Mouse (Mus musculus): ENCODE data around the gene Prkcz.

DNA sequence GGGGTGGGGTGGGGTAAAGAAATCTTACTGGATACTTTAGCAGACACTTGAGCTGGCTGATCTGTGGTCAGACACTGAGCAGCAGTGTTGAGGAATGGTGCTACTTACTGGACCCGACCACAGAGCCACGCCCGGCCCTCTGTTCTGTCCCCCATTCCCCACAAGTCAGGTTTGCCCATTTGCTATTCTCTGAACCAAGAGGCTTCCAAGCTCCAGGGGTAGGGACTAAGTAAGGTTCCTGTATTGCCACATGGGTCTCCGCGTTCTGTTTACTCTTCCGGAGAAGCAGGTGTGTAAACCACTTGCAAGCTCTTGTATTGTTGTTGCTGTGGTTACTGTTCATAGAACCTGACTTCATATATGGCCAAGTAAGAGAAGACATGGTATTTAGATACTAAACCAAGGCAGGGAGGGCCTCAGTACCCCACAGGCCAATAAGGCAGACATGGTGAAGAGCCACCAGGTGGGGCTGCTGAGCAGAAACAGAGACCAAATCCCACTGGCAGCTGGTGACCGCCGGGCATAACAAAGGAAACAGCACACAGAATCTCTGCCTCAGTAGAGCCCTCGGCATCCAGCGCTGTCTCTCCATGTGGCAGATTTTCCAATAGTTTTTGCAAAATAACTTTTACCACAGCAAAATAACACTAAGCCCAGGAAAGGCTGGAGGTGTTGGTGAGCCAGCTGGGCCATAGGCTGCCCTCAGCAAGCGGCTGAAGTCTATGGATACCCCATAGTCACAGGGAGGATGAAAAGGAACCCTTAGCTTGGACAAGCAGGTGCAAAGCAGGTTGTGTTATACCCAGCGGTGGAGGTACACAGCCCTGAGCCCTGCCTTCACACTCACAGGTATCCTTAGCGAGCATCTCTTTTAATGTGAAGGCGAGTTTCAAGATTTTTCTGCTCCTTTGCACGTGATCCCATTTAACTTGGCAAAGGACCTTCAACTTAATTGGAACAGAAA, 40.6 kb downstream of the Prkcz start:
- TF ChIP-seq CTCF (conservative IDR thresholded peaks at IDR 0.05; ENCODE audit: low read length) (peak; percentile 84), NANOG (IDR thresholded peaks at IDR 0.05; ENCODE audit: borderline replicate concordance, low read length) (no peak), POU5F1 (IDR thresholded peaks at IDR 0.05; ENCODE audit: borderline replicate concordance, low read length) (peak; percentile 65; the same call in 1 of the 2 replicates)

All from E14TG2a.4 (cell line).